Mouse (Mus musculus): ENCODE data around the gene Ankrd60.

The Ankrd60 gene

DNA sequence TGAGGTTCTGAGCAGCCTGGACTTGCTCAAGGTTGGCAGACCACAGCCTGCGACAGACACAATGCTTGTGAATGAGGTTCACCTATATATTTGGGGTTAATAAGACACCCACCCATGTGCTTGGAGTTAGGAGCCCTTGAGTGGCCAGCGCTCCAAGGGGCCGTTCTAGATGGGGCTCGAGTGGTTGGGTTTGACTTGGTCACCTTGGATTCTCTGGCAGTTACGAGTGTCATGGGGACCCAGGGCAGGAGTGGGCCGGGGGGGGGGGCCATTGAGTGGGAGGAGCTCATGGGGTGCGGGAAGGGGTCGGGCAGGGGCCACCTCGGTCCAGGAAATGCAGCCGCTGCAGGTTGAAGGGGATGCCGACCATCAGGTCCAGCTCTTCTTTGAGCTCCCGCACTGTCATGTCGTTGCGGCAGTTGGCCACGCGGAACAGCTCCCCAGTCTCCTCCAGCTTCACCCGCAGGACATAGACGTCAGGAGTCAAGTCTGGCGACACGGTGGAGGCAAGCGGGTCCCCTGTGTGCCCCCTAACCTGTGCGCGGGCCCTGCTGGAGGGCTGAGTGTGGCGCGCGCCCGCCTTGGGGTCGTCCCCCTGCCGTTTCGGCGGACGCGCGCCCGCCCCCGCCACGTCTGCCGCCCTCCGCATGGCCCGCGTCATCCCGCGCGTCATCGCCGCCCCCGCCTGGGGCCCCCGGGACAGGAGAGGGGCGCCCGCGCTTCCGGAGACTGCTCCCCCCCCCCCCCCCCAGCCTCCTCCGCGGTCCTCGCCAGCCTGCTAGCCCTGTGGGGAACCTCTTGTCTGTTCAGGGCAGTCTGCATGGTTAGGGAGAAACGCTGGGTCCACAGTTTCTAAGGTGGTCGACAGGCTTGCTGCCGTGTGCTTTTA is at the start of gene Ankrd60:
Ankrd60 (minus strand) TSS at position 697 of the 889 bp plus-strand sequence.
- DNase-seq (ENCODE audit: low spot score in 2 of 2): no peak

DNA sequence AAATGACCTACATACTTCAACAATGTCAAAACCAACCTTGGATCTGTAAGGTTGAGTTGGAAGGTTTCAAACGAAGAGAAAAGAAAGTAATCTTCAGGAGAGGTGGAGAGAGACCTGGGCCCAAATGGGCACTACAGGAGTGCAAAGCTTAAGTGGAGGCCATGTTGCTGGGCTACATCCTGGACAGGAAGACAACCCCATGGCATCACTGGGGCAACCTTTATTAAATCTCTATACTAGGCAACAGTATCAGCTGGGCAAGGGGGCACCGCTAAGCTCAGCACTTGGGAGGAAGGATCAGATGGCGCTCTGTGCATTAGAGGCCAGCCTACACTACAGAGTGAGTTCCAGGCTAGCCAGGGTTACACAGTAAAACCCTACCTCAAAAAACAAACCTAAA is 47.6 kb upstream of the Ankrd60 start:
- DNase-seq (ENCODE audit: low spot score in 2 of 2): no peak

GRCm38 (mm10) chr2:173624667-173625066 is 46.5 kb upstream of the Ankrd60 start:
- no peak for DNase-seq (ENCODE audit: low spot score in 2 of 2)

DNA sequence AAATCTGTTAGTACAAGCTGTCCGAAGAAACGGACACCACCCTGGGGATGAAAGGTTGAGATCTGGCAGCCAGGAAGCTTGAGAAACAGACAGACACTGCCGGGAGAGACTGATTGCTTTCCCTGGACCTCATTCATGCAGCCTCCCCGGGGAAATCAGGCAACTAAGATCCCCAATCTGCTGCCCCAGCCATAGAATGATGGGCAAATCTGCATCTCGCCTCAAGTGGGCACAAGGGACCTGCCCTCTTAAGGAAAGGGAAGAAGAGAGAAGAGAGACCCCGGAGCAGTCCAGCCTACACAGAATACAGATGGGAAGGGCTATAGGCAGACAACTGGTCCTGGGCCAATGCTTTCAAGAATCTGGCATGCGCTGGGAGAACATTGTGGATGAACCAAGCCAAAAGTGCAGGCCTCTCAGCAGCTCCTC is 44.0 kb upstream of the Ankrd60 start:
- no peak for DNase-seq (ENCODE audit: low spot score in 2 of 2)

GRCm38 (mm10) chr2:173620645-173621044 is 42.5 kb upstream of the Ankrd60 start:
- DNase-seq (ENCODE audit: low spot score in 2 of 2): no peak

DNA sequence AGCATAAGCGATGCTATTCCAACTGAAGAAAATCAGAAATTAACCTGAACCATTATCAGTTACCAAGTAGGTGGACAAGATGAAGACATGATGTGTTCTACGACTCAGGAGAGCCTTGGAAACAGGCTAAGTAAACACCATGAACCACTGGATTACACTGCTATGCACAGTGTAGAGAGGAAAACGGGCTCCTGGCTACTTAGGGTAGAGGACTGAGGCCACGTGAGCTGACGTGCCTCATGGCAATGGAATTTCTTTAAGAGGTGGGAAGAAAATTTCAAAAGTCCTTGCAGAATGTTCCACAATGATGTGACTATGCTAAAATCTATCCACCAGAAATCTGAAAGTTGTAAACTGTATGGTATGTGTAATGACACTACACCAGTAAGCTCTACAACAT is 41.0 kb upstream of the Ankrd60 start:
- DNase-seq (ENCODE audit: low spot score in 2 of 2): no peak

DNA sequence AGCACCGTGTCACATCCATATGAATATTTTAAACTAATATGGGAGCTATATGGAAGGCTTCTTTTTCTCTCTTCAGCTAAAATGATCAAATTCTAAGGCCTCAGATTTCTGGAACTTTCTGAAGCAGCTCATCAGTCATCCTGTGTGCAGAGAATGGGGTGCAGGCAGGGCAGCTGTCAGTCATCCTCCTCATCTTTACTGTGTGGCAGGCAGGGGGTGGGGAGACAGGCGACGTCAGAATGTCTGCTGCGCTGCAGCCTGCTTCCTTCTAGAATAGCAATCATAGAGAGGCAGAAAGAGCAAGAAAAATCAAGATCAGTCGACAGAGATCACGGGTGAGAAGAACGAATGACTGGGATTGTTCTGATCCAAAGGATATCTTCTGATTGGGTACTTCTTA is 38.0 kb upstream of the Ankrd60 start:
- no peak for DNase-seq (ENCODE audit: low spot score in 2 of 2)

DNA sequence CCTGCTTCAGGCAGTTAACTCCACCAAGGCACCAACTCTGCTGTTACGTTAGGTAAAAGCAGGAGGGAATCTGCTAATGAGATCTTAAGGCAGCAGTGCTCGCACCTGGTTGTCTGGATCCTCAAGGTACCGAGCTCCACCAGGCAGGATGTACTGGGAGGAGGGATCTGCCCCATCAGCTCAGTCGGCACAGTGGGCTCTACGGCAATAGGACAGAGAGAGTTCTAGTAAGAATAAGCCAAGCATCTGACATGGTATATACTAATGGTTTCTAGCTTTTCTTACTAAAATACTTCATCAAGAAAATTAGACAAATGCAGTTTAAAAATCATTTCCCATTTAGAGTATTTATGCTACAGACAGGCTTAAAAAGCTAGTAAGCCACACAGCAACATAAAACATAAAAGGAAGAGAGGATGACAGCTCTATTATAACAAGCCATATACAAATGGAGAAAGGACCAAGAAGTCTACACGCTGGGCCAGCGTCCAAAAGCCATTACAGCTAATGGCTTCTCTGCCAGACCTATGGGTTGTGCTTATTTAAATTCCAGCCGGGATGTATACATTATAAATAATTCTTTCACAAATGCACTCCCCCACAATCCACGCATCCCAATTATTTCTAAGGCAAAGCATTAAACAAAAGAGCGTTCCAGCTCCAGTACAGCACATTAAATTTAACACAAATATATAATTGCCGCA is 37.4 kb upstream of the Ankrd60 start:
- no peak for DNase-seq (ENCODE audit: low spot score in 2 of 2)

DNA sequence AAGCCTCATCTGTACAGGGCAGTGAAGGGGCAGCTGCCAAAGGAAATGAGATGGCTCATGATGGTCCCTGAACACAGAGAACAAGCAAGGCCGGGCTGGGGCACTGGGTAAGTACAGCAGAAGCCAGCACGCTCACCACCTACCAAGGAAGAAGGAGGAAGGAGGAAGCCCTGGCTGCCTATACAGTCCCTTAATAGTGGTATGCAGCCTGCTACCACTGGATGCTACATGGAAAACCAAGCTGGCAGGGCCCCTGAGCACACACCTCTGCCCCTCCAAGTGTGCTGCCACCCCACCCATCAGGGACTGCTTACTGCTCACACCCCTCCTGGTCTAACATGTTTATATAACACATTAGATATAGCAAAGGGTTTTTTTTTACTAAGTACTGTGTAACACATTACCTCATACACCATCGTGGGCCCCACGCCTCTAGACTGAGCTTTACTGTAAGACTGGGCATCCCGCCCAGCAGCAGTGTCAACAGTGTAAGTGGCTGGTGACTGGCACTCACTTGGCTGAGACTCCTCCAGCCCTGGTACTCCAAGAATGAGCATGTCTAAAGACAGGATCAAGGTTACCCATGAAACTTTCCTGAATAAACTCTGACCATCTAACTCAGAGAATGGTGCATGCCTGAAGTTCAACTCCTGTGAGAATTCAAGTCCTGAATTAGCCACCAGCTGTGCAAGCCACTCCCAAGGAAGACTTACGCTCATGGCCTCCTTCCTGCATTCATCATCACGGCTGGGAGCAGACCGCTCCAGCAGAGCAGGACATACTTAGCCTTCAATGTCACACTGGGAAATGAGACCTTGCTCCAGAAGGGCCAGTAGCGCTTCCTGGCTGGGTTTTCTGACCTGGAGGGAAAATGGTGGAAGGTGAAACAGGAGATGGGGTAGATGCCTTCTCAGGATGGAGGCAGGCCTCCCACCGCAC is 30.1 kb upstream of the Ankrd60 start:
- no peak for DNase-seq (ENCODE audit: low spot score in 2 of 2)

- DNase-seq (ENCODE audit: low spot score in 2 of 2): no peak
Observed at GRCm38 (mm10) chr2:173606415-173606804, 28.2 kb upstream of the Ankrd60 start.

DNA sequence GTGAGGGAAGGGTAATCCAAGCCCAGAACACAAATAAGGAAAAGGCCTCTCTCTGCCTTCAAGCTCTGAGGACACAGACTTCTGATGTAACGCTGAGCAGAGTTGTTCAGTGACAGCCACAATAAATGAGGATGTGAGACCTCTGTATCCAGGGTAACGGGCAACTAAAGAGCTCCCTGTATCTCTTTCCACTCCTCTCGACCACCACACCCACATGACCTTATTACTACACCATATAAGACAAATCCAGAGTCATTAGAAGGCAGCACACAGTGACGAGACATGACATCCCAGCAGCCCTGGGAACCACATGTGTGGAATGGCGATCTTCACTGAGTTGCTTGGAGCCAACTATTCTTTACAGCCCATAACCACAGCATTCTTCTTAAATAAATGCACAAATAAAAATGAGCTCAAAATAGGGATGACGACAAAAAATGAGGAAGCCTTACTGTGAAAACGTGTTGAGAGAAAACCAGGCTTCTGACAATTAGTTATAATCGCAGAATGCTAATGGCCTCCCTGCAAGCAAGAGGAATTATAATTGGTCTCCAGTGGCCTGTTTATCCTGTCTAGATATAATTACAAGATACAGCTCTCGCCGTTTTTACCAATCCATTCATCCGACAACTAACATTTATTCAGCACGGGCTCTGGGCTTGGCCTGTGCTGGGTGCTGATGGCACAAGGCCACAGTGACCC is 27.7 kb upstream of the Ankrd60 start:
- DNase-seq (ENCODE audit: low spot score in 2 of 2): no peak

DNA sequence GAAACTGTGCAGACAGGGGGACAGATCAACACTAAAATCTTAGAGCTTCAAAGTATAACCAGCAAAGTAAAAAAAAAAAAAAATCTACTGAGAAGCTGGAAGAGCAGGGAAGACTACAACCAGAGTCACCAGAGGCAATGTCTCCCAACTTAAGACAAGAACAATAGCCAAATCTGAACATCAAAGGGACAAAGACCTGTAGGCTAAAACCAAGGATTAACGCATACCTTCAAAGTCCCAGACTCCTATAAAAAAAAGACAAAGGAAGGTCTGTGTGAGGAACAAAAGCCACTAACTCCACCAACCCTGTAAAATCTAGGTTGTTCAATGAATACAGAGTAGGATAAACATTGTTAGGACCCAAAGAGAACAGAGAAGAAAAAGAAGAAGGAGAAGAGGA is 23.7 kb upstream of the Ankrd60 start:
- DNase-seq (ENCODE audit: low spot score in 2 of 2): no peak

DNA sequence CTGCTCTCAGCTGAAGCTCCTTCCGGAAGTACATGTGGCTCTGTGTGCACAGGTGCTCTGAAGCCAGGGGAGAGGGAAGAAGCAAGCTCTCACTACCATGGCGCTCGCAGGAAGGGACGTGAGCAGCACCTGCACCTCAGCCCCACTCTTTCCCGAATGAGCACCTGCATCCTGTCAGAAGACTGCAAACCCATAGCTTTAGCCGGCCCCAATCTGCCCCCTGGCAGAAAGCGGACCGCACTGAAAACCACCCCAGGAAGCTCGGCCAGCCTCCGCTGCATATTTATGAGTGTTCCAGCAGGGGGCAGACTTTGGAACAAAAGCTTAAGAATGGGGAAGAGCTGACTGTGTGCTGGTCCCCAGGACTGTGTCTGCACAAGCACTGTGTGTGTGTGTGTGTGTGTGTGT is 17.2 kb upstream of the Ankrd60 start:
- no peak for DNase-seq (ENCODE audit: low spot score in 2 of 2)

GRCm38 (mm10) chr2:173594313-173595063 is 16.3 kb upstream of the Ankrd60 start:
- no peak for DNase-seq (ENCODE audit: low spot score in 2 of 2)

DNA sequence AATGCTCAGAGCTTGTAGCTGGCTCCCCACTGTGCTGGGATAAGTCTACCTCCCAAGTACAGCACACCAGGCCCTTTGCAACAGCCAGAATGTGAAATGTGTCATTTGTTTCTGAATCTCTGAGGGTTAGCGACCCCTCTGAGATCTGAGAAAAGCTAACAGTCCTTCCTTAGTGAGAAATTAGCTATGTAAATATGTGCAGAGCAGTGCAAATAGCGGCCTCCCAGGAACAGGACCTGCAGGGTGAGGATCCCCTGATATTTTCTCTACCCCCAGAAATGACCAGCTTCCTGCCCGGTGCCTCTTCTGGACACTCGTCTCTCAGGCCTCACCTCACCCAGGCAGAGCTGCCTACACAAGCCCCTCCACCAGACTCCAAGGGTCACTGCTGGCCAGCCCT is 15.7 kb upstream of the Ankrd60 start:
- DNase-seq (ENCODE audit: low spot score in 2 of 2): no peak

DNA sequence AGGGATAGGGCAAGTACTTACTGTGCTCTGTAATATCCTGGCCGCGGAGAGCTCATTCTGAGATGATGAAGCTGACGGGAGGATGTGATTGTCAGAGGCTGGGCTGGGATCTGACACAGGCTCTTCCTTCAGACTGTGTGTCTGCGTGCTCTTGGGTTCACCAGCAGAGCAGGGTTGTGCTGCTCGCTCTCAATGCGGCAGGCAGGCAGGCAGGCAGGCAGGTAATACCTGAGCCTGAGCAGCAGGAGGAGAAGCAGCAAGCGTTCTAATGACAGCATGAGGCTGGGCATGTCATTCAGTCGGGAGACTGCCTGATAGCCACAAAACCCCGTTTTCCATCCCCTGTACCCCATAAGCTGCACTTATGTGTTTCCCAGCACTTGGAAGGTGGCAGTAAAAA is 14.6 kb upstream of the Ankrd60 start:
- no peak for DNase-seq (ENCODE audit: low spot score in 2 of 2)

DNA sequence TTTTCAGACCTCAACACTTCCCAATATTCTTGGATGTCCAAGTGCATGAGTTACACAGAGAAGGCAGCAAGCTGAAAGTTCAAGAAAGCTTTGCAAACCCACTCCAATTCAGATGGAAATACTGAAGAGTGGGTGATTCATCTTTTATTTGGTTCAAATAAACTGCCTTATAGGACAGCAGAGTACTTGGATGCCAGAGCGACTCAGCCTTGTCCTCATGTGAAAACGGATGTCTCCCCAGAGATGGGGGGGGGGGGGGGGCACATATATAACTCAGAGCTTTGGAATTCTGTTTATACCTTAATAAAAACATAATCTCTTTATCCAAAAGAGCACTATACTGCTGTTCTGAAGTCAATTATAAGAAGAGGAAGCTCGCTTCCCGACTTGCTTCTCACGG is 9.2 kb upstream of the Ankrd60 start:
- DNase-seq (ENCODE audit: low spot score in 2 of 2): no peak

GRCm38 (mm10) chr2:173586118-173586968 is 8.2 kb upstream of the Ankrd60 start:
- DNase-seq (ENCODE audit: low spot score in 2 of 2): peak; percentile 18 to 36

- DNase-seq (ENCODE audit: low spot score in 2 of 2): no peak
Observed at GRCm38 (mm10) chr2:173585387-173586117, 7.4 kb upstream of the Ankrd60 start.

Measured in frontal cortex, postnatal 25 days (tissue).